Mouse (Mus musculus): Measurements from ENCODE around the gene Ahcyl1.

DNA sequence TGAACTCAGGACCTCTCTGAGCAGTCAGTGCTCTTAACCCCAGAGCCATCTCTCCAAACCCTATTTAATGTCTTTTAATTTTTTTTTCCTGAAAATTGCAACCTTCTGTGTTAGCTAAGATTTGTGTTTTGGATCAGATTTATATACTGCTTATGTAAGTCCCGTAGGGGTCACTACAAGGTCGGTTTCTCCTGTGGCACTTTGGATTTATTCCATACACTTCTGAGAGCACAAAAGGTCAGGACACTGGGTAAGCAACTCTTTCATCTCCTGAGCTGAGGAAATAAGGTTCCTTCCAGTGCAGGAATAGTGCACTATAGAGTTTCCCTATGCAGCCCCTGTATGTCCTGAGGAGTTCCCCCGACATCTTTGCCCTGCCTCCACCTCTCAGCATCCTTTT, 40.9 kb downstream of the Ahcyl1 start:
- no peak for TF ChIP-seq CTCF (IDR thresholded peaks at IDR 0.05; ENCODE audit: control insufficient read depth, insufficient read depth, low read length)
- no peak for TF ChIP-seq POLR2A (IDR thresholded peaks at IDR 0.05; ENCODE audit: borderline replicate concordance, control insufficient read depth, low read depth, low read length)
